Mouse (Mus musculus) lung, adult 2 months (tissue): ENCODE measurements at regions not wholly inside any gene's neighbourhood (a gene's known extent, or its start where the extent isn't known, plus 50 kb on each side); places are given as distances from the start of the nearest gene placed in this dataset.

Source experiments
- DNase-seq: peaks from one replicate; pipeline ENCODE4 v3.0.0; 2022
- H3K4me1 ChIP-seq: fragments of 200-500 bp; 2 replicates; pipeline ENCODE4 v1.6.1; 2011; ENCODE audit warnings: low read length; ENCODE audit not compliant: control insufficient read depth, insufficient read depth
- H3K4me3 ChIP-seq: fragments of 200-500 bp; replicated peaks from 2 replicates; pipeline ENCODE3; 2011; ENCODE audit warnings: low read depth, mild to moderate bottlenecking, control low read depth, low read length; ENCODE audit errors: extremely low read depth
- CTCF ChIP-seq: fragments of 200-500 bp; IDR thresholded peaks from 2 replicates; pipeline ENCODE4 v1.5.1; 2011; ENCODE audit warnings: mild to moderate bottlenecking, low read length, control low read depth; ENCODE audit not compliant: insufficient read depth
- POLR2A ChIP-seq: fragments of 200-500 bp; IDR thresholded peaks from 2 replicates; pipeline ENCODE4 v1.6.1; 2011; ENCODE audit warnings: low read depth, mild to moderate bottlenecking, control low read depth, low read length, borderline replicate concordance; ENCODE audit errors: extremely low read depth
- WGBS: fragments of 180-500 bp; shearing (Covaris S2); methylation state at CpG from one replicate; pipeline ENCODE4 v1.1.7; 2018; 5-methylcytosine and 5-hydroxymethylcytosine counted together

DNA sequence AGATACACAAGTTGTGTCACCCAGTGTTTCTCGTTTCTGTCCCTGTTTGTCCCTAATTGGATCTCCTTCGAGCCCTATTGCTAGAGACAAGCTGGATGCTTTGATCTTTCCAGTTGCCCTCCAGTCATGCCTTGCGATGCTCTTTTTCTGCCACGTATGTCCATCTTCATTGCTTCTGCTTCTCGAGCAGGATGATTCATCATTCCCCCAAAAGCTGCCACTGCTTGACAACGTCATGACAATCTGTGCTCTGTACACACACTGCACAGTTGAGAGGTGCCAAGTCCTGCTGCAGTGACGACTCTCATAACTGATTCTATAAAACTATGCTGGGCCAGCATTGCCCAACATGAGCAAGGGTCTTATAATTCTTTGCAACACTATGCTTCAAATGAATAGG lies 226.2 kb upstream of the Syt1 start:
- 70% methylated on average over 7 of the region's 7 CpGs for WGBS
- H3K4me3 ChIP-seq = no peak overlapping the region
- TF ChIP-seq POLR2A (no peak), CTCF (no peak)
- no peak for DNase-seq
- no peaks in the 10 kb centered on the region for H3K4me1 ChIP-seq

DNA sequence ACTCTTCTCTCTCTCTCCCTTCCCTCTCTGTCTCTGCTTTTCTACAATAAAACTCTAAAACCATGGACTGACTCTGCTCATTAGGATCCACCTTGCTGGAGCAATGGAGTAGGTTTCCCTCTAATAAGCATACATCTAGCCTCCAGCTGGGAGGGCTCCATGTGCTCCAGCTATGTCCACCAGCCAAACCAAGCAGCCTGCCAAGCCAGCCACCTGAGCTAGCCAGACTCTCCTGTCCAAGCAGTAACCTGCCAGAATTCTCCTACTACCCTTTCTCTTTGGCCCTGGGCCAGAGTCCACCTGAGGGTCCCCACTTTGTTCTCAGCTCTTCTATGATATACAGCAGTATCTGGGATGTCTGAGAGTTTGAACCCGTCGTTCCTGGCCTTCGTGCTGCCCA lies 216.2 kb upstream of the Syt1 start:
- Histone ChIP-seq H3K4me1 (no peaks in the 10 kb centered on the region), H3K4me3 (no peak overlapping the region)
- TF ChIP-seq CTCF (no peak), POLR2A (no peak)
- 97% methylated on average over 3 of the region's 3 CpGs for WGBS
- no peak for DNase-seq

DNA sequence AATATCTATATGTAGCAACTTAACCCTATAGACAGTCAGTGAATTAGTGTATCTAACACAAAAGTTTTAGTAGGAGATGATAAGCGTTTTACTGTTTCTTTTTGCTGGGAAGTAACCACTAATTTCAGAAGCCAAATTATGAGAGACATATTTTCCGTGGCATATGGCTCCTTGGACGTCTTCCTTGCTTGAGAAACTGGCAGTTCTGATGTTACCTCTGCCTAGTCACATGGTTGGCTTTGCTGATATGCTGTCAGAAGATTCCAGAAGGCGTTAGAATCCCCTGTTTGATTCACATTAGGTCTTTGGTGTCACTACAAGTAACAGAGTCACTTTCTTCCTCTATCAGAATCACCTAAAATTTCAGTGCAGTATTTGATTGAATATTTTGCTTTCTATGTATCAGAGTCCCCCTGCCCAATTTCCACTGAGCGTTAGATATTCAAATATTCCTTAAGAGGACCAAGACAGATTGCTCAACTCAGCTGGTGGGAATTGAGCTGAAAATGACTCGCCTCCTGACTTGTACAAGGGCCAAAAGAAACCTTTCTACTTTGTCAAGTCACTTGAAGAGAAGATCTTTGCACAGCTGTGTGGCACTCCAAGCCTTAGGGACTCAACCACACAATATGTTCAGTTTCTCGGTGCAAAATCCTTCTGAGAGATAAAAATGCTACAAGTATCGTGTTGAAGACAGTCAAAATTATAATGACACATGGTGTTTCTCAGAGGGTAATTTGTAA lies 178.2 kb upstream of the Syt1 start:
- DNase-seq = no peak
- TF ChIP-seq CTCF (no peak), POLR2A (no peak)
- 58% methylated on average over 8 of the region's 8 CpGs for WGBS
- Histone ChIP-seq H3K4me3 (no peak overlapping the region), H3K4me1 (no peaks in the 10 kb centered on the region)

DNA sequence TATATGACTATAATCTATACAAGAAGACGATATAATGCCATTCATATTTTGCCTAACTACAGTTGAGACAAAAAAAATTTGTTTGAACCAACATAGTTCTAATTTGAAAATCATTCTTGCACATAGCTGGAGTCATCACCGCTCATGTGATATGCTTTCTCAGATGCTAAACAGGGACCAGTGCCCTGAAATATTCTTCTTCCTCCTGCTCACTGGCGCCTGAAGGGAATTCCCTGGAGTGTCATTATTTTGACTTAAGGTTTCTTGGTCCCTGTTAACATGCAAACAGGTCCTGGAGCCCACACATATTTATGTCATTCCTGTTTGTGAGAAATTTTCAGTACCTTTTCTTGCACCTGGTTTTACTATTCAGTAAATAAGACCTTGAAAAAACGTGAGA lies 177.5 kb upstream of the Syt1 start:
- H3K4me1 ChIP-seq = no peaks in the 10 kb centered on the region
- TF ChIP-seq CTCF = no peak
- TF ChIP-seq POLR2A = no peak
- DNase-seq = no peak
- 79% methylated on average over 4 of the region's 4 CpGs for WGBS
- no peak overlapping the region for H3K4me3 ChIP-seq

DNA sequence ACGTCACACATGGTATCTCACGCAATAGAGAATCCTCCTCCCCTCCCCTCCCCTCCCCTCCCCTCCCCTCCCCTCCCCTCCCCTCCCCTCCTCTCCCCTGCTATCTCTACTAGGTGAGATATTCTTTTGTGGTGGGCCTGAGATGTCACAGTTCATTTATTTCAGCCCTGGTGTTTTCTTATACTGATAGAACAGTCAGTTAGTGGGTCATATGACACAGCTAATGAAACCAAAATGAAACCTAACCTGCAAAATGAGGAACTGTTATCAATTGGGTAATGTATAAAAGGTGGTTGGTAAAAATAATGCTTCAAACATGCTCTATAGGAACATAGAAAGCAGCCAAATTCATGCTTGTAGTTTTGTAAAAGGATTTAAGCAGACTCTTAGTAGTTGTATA lies 174.5 kb upstream of the Syt1 start:
- WGBS = 30% methylated on average over 2 of the region's 2 CpGs
- TF ChIP-seq CTCF (no peak), POLR2A (no peak)
- H3K4me1 ChIP-seq = no peaks in the 10 kb centered on the region
- DNase-seq = no peak
- H3K4me3 ChIP-seq = no peak overlapping the region

DNA sequence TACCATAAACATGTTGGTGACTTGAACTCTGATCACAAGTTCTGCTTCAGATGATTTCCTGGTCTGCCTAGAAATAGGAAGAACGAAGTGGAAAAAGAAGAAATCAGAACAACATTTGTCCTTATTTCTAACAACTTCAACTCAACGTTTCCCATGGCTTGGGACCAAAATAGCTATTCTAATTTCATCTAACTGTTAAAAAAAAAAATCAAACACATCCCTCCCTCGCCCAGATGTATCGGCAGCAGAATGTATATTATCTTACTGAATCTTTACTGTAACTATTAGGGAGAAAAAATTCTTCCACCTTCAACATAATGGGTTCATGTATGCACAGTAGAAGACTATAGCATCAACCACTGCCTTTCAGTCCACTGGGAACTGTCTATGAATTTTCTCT lies 169.7 kb upstream of the Syt1 start:
- WGBS = 74% methylated on average over 4 of the region's 4 CpGs
- TF ChIP-seq CTCF (no peak), POLR2A (no peak)
- Histone ChIP-seq H3K4me1 (no peaks in the 10 kb centered on the region), H3K4me3 (no peak overlapping the region)
- no peak for DNase-seq

DNA sequence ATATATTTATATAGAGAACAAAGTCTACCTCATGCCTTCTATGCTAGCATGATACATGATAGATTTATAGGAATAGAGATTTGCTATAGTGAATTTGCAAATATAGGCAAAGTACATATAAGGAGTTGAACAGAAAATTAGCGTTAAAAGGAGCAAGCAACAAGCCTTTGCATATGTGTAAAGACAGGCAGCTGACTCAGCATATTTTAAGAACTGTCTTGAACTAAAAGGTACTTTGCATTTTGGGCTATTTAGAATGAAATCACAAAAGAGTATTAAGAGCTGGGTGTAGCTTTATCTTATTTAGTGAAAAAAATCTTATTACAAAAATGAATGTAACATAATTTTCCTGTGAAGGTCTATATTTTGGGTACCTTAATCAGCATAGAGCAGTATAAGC lies 149.9 kb upstream of the Syt1 start:
- WGBS = 85% methylated on average over 1 of the region's 1 CpGs
- no peak for DNase-seq
- Histone ChIP-seq H3K4me1 (no peaks in the 10 kb centered on the region), H3K4me3 (no peak overlapping the region)
- TF ChIP-seq CTCF (no peak), POLR2A (no peak)

DNA sequence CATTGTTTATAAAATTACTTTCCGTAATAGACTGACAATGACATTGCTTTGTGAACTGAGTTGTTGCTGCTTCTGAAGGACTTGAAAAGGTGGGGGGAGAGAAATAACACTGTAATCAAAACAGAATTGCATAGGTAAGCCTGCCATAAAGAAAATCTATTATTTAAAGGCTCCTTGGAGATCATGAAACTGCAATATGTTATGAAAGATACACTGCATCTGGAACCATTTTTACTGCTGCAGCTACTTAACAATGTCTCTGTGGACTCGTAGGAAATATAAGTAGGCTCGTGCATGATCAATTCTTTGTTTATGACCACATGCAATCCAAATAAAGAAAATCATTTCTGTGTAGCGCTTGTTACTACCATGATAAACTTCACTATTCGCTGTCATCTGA lies 145.0 kb upstream of the Syt1 start:
- no peak for TF ChIP-seq CTCF
- no peak for TF ChIP-seq POLR2A
- Histone ChIP-seq H3K4me1 (no peaks in the 10 kb centered on the region), H3K4me3 (no peak overlapping the region)
- WGBS = 83% methylated on average over 5 of the region's 5 CpGs
- DNase-seq = no peak

DNA sequence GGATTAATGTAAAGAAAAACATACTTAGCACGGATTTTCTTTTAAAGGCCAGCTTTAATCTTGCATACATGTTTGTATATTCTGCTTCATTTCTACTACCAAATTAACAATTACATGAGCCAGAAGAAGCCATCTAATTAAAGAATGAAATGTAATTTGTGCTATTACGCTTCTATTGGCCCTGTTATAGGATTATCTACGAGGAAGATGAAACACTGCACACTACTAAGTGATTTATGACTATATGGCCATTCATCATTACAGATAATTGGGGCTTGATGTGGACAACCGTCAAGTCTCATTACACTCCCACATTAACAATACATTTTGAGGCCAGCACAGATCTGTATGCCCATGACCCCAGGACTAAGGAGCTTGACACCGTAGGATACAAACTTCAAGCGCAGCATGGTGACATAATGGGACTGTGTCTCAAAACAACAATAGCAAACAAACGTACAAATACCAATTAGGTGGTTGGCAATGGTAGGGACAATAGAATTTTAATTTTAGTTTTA lies 129.7 kb upstream of the Syt1 start:
- H3K4me1 ChIP-seq = no peaks in the 10 kb centered on the region
- TF ChIP-seq CTCF = no peak
- TF ChIP-seq POLR2A = no peak
- whole genome bisulfite sequencing = 86% methylated on average over 7 of the region's 7 CpGs
- no peak for DNase-seq
- H3K4me3 ChIP-seq = no peak overlapping the region
